In genomic region chrX:50840847-50841560, GRCm38 (mm10) we compare ENCODE assay signal across 8 mouse cellular contexts. TPM values are rescaled to one million over a fixed set of nuclear protein-coding genes. Genes with fewer than 3 reads are reported as not detected.
DNase-seq lines count a peak whose midpoint lies in the region; ATAC-seq and TF ChIP-seq lines count a peak whose summit lies in the region.

Gene Stk26 (plus strand): TSS chrX:50841047.

- no peaks in the 10 kb centered on the region for H3K9me3 ChIP-seq in hindbrain, postnatal 0 days (ENCODE audit: low read length)

- peak within 1 kb of the TSS; percentile 70 for H3K4me2 ChIP-seq in hindbrain, postnatal 0 days (ENCODE audit: low read depth, low read length)

- H3K4me3 ChIP-seq in hindbrain, postnatal 0 days (ENCODE audit: low read length), result peak within 1 kb of the TSS; percentile 41

- TF ChIP-seq CTCF in hindbrain, postnatal 0 days (IDR thresholded peaks at IDR 0.05; ENCODE audit: low read depth), result no peak

- no peaks in the 10 kb centered on the region; the same call in 1 of the 2 replicates for H3K27me3 ChIP-seq in hindbrain, postnatal 0 days (ENCODE audit: insufficient read depth, low read length)

- WGBS in hindbrain, postnatal 0 days, result 28% methylated on average over 31 of the region's 31 CpGs

- no peaks in the 10 kb centered on the region for H3K36me3 ChIP-seq in hindbrain, postnatal 0 days (ENCODE audit: insufficient read depth, low read length)

- peak; percentile 94 for ATAC-seq in common myeloid progenitor, adult 5-6 weeks (replicated peaks; ENCODE audit: low read depth, poor library complexity, severe bottlenecking)
- peak; percentile 70 for ATAC-seq in hindbrain, postnatal 0 days
- ATAC-seq in megakaryocyte-erythroid progenitor cell, adult 5-6 weeks (replicated peaks; ENCODE audit: low FRiP score, low TSS enrichment, poor library complexity, severe bottlenecking), result peak; percentile 98

- no peak within 1 kb of the TSS for H3K27ac ChIP-seq in hindbrain, postnatal 0 days

- peak; percentile 60 to 76 for DNase-seq in adrenal gland, adult (ENCODE audit: inconsistent age in 2 of 2, low spot score in 1 of 2)
- DNase-seq in gastrocnemius, postnatal 14 days, result peak; percentile 65
- DNase-seq in hindbrain, postnatal 0 days (ENCODE audit: low spot score), result peak; percentile 3
- DNase-seq in left cerebral cortex, postnatal 36 days (ENCODE audit: low spot score in 2 of 2), result peak; percentile 12 to 13
- DNase-seq in right cerebral cortex, postnatal 25 days, result peak; percentile 19
- peak; percentile 62 to 79 for DNase-seq in urinary bladder, postnatal 36 days (ENCODE audit: low spot score in 2 of 2)

- H3K4me1 ChIP-seq in hindbrain, postnatal 0 days (ENCODE audit: insufficient read depth, low read length), result no peaks in the 10 kb centered on the region

- intact Hi-C loops in gastrocnemius, postnatal 14 days (cut with DNase I; ENCODE audit: low total_unique reads), result no loop called here
- intact Hi-C loops in left cerebral cortex, postnatal 36 days (cut with DNase I), result no loop called here

- peak within 1 kb of the TSS; percentile 28; the same call in 1 of the 2 replicates for H3K9ac ChIP-seq in hindbrain, postnatal 0 days (replicated peaks; ENCODE audit: low read length)

RNA-seq across cellular contexts. Expression of gene Stk26, which starts in this region (rescaled TPM):
- 132 and 150 TPM in 2 replicates for total RNA-seq in common myeloid progenitor, adult 5-6 weeks (2017)
- 1 to 10 TPM; 2.3 to 2.7 TPM for total RNA-seq in gastrocnemius, postnatal 14 days (2021)
- 0.50 and 1.3 TPM in 2 replicates for total RNA-seq in hindbrain, postnatal 0 days (2014; rRNA removed)
- 0.48 and 0.99 TPM in 2 replicates for polyA plus RNA-seq in hindbrain, postnatal 0 days (2015; fragmentation: Nextera tagmentation; extraction: Ambion mirVana)
- 1 to 10 TPM; 3.5 to 4.6 TPM for total RNA-seq in left cerebral cortex, postnatal 36 days (2021)
- total RNA-seq in megakaryocyte-erythroid progenitor cell, adult 5-6 weeks (2014; fragmentation: Nextera tagmentation), result 35.9 and 39.5 TPM in 2 replicates
- total RNA-seq in megakaryocyte-erythroid progenitor cell, adult 5-6 weeks (2017), result 64.6 and 86.2 TPM in 2 replicates

Comparison
In these comparisons a context has a peak if more than half of its experiments do, and no peak if none do; other contexts are left out.
1. RNA of gene Stk26 (total RNA-seq): 132 to 150 TPM in common myeloid progenitor, adult 5-6 weeks and 35.9 to 86.2 TPM in megakaryocyte-erythroid progenitor cell, adult 5-6 weeks; 3.5 to 4.6 TPM in left cerebral cortex, postnatal 36 days, 2.3 to 2.7 TPM in gastrocnemius, postnatal 14 days and 0.50 to 1.3 TPM in hindbrain, postnatal 0 days; every median in the first group is over 4 times any median in the second.
2. DNase-seq: peak in every context shown above with its lines; median percentile 70 in urinary bladder, postnatal 36 days; 68 in adrenal gland, adult; 65 in gastrocnemius, postnatal 14 days; 19 in right cerebral cortex, postnatal 25 days; 12 in left cerebral cortex, postnatal 36 days; 3 in hindbrain, postnatal 0 days.
3. Peak in every context shown above with its lines, with median percentiles within 50 percentile points of each other: ATAC-seq.